Mouse (Mus musculus): ENCODE results near the gene Ambra1. TPM values are rescaled to one million over a fixed set of nuclear protein-coding genes. Genes with fewer than 3 reads are reported as not detected.

The Ambra1 gene
- total RNA-seq, 1 experiment: 27.0 TPM

DNA sequence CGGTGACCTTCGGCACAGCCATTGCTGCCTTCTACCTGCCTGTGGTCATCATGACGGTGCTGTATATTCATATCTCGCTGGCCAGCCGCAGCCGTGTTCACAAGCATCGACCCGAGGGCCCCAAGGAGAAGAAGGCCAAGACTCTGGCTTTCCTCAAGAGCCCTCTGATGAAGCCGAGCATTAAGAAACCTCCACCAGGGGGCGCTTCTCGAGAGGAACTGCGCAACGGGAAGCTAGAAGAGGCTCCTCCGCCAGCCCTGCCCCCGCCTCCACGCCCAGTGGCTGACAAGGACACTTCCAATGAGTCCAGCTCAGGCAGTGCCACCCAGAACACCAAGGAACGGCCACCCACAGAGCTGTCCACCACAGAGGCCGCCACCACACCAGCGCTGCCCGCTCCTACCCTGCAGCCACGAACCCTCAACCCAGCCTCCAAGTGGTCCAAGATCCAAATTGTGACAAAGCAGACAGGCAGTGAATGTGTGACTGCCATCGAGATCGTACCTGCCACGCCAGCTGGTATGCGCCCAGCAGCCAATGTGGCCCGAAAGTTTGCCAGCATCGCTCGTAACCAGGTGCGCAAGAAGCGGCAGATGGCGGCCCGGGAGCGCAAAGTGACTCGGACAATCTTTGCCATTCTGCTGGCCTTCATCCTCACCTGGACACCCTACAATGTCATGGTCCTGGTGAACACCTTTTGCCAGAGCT is 198.0 kb downstream of the Ambra1 start:
- TF ChIP-seq MAFK (IDR thresholded peaks at IDR 0.05; ENCODE audit: insufficient read depth, low read depth, low read length) (no peak), CHD2 (IDR thresholded peaks at IDR 0.05; ENCODE audit: low read depth, low read length) (no peak), ZNF384 (IDR thresholded peaks at IDR 0.05; ENCODE audit: low read depth, low read length) (no peak), ZC3H11A (IDR thresholded peaks at IDR 0.05; ENCODE audit: borderline replicate concordance, low read depth, low read length) (0 out of 2 replicates have a peak, but pooled peaks have one; percentile 3), HCFC1 (IDR thresholded peaks at IDR 0.05; ENCODE audit: borderline replicate concordance, insufficient read depth, low read length) (peak; percentile 33; the same call in 1 of the 2 replicates)
- Histone ChIP-seq H3K4me1 (ENCODE audit: control insufficient read depth in 2 of 2, insufficient read depth in 2 of 2, low read length in 2 of 2, poor library complexity in 1 of 2) (peaks cover 2 to 34% of the 10 kb centered on the region in 2 experiments; a peak in 3 of 4 replicates), H3K9ac (ENCODE audit: insufficient read depth, low read depth, low read length, poor library complexity, severe bottlenecking) (peak overlapping the region; percentile 33; the same call in 1 of the 2 replicates), H3K36me3 (ENCODE audit: control insufficient read depth, insufficient read depth, low read length, poor library complexity, severe bottlenecking) (no peaks in the 10 kb centered on the region; the same call in 1 of the 2 replicates), H3K4me3 (ENCODE audit: insufficient read depth in 1 of 2, low read depth in 1 of 2, low read length in 2 of 2, poor library complexity in 1 of 2, severe bottlenecking in 1 of 2) (peak overlapping the region; percentile 46 to 58), H3K27ac (ENCODE audit: insufficient read depth, low read depth, low read length, poor library complexity, severe bottlenecking) (no peak overlapping the region), H3K9me3 (ENCODE audit: control insufficient read depth, insufficient read depth, low read depth, low read length) (no peaks in the 10 kb centered on the region)
- peak; percentile 89 for DNase-seq (ENCODE audit: low read depth, low spot score)
- in situ Hi-C loops (cut with MboI; ENCODE audit: low sequenced_read_pairs in 2 of 2, unreplicated experiment in 2 of 2): no loop called here

GRCm38 (mm10) chr2:91928534-91929350 is 198.8 kb downstream of the Ambra1 start:
- no peak overlapping the region for H3K9ac ChIP-seq (ENCODE audit: insufficient read depth, low read depth, low read length, poor library complexity, severe bottlenecking)
- H3K9me3 ChIP-seq (ENCODE audit: control insufficient read depth, insufficient read depth, low read depth, low read length): no peaks in the 10 kb centered on the region
- H3K27ac ChIP-seq (ENCODE audit: insufficient read depth, low read depth, low read length, poor library complexity, severe bottlenecking): no peak overlapping the region
- no peaks in the 10 kb centered on the region; the same call in 1 of the 2 replicates for H3K36me3 ChIP-seq (ENCODE audit: control insufficient read depth, insufficient read depth, low read length, poor library complexity, severe bottlenecking)
- in situ Hi-C loops (cut with MboI; ENCODE audit: low sequenced_read_pairs in 2 of 2, unreplicated experiment in 2 of 2): no loop called here
- no peak for DNase-seq (ENCODE audit: low read depth, low spot score)
- peaks cover 4 to 36% of the 10 kb centered on the region in 2 experiments for H3K4me1 ChIP-seq (ENCODE audit: control insufficient read depth in 2 of 2, insufficient read depth in 2 of 2, low read length in 2 of 2, poor library complexity in 1 of 2)
- no peak for TF ChIP-seq MAFK (IDR thresholded peaks at IDR 0.05; ENCODE audit: insufficient read depth, low read depth, low read length)
- no peak for TF ChIP-seq CHD2 (IDR thresholded peaks at IDR 0.05; ENCODE audit: low read depth, low read length)
- TF ChIP-seq ZNF384 (IDR thresholded peaks at IDR 0.05; ENCODE audit: low read depth, low read length): no peak
- TF ChIP-seq ZC3H11A (IDR thresholded peaks at IDR 0.05; ENCODE audit: borderline replicate concordance, low read depth, low read length): no peak
- TF ChIP-seq HCFC1 (IDR thresholded peaks at IDR 0.05; ENCODE audit: borderline replicate concordance, insufficient read depth, low read length): no peak
- peak overlapping the region; percentile 46 to 49; a peak in 2 of 4 replicates for H3K4me3 ChIP-seq (ENCODE audit: insufficient read depth in 1 of 2, low read depth in 1 of 2, low read length in 2 of 2, poor library complexity in 1 of 2, severe bottlenecking in 1 of 2)

GRCm38 (mm10) chr2:91929455-91929854 is 199.5 kb downstream of the Ambra1 start:
- H3K9me3 ChIP-seq (ENCODE audit: control insufficient read depth, insufficient read depth, low read depth, low read length): no peaks in the 10 kb centered on the region
- peaks cover 2% of the 10 kb centered on the region; the same call in 1 of the 2 replicates for H3K36me3 ChIP-seq (ENCODE audit: control insufficient read depth, insufficient read depth, low read length, poor library complexity, severe bottlenecking)
- TF ChIP-seq CHD2 (IDR thresholded peaks at IDR 0.05; ENCODE audit: low read depth, low read length) (no peak), MAFK (IDR thresholded peaks at IDR 0.05; ENCODE audit: insufficient read depth, low read depth, low read length) (no peak), ZNF384 (IDR thresholded peaks at IDR 0.05; ENCODE audit: low read depth, low read length) (peak; percentile 57; the same call in 1 of the 2 replicates), HCFC1 (IDR thresholded peaks at IDR 0.05; ENCODE audit: borderline replicate concordance, insufficient read depth, low read length) (no peak)
- no peak overlapping the region for H3K27ac ChIP-seq (ENCODE audit: insufficient read depth, low read depth, low read length, poor library complexity, severe bottlenecking)
- DNase-seq (ENCODE audit: low read depth, low spot score): no peak
- no peak overlapping the region for H3K4me3 ChIP-seq (ENCODE audit: insufficient read depth in 1 of 2, low read depth in 1 of 2, low read length in 2 of 2, poor library complexity in 1 of 2, severe bottlenecking in 1 of 2)
- in situ Hi-C loops (cut with MboI; ENCODE audit: low sequenced_read_pairs in 2 of 2, unreplicated experiment in 2 of 2): no loop called here
- H3K4me1 ChIP-seq (ENCODE audit: control insufficient read depth in 2 of 2, insufficient read depth in 2 of 2, low read length in 2 of 2, poor library complexity in 1 of 2): peaks cover 9 to 39% of the 10 kb centered on the region in 2 experiments
- no peak overlapping the region for H3K9ac ChIP-seq (ENCODE audit: insufficient read depth, low read depth, low read length, poor library complexity, severe bottlenecking)

DNA sequence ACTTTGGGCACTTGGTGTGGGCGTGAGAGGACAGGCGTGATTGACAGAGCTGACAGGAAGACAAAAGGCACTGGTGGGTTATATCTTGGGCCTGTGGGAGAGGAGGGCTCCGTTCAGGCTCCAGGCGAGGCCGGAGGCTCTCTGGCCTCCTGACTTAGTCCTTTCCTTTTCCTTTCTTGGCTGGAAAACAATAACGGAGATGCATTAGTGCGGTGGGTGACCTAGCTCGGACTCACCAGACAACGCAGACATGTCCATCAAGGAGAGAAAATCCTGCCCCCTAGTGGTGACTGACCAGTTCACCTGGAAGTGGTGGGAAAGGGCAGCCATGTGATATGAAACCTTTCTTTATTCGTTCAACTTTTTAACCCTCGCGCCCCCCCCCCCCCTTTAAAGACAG is 200.0 kb downstream of the Ambra1 start:
- Histone ChIP-seq H3K27ac (ENCODE audit: insufficient read depth, low read depth, low read length, poor library complexity, severe bottlenecking) (no peak overlapping the region), H3K4me1 (ENCODE audit: control insufficient read depth in 2 of 2, insufficient read depth in 2 of 2, low read length in 2 of 2, poor library complexity in 1 of 2) (peaks cover 9 to 40% of the 10 kb centered on the region in 2 experiments), H3K36me3 (ENCODE audit: control insufficient read depth, insufficient read depth, low read length, poor library complexity, severe bottlenecking) (peaks cover 6% of the 10 kb centered on the region; the same call in 1 of the 2 replicates), H3K9ac (ENCODE audit: insufficient read depth, low read depth, low read length, poor library complexity, severe bottlenecking) (peak overlapping the region; percentile 86; the same call in 1 of the 2 replicates), H3K9me3 (ENCODE audit: control insufficient read depth, insufficient read depth, low read depth, low read length) (no peaks in the 10 kb centered on the region), H3K4me3 (ENCODE audit: insufficient read depth in 1 of 2, low read depth in 1 of 2, low read length in 2 of 2, poor library complexity in 1 of 2, severe bottlenecking in 1 of 2) (peak overlapping the region; percentile 71 to 87)
- no peak for TF ChIP-seq HCFC1 (IDR thresholded peaks at IDR 0.05; ENCODE audit: borderline replicate concordance, insufficient read depth, low read length)
- peak; percentile 68 for DNase-seq (ENCODE audit: low read depth, low spot score)
- in situ Hi-C loops (cut with MboI; ENCODE audit: low sequenced_read_pairs in 2 of 2, unreplicated experiment in 2 of 2): no loop called here

All from ES-E14 (cell line).